Mouse (Mus musculus) lung, postnatal 0 days (tissue): ENCODE measurements at regions not wholly inside any gene's neighbourhood (a gene's known extent, or its start where the extent isn't known, plus 50 kb on each side); places are given as distances from the start of the nearest gene placed in this dataset.

Experiments used
- CTCF ChIP-seq: IDR thresholded peaks from 2 replicates; pipeline ENCODE4 v1.5.1; 2016; ENCODE audit warnings: antibody characterized with exemption, mild to moderate bottlenecking
- EP300 ChIP-seq: IDR thresholded peaks from 2 replicates; pipeline ENCODE4 v1.6.1; 2016; ENCODE audit warnings: antibody characterized with exemption, mild to moderate bottlenecking, control low read depth

GRCm38 (mm10) chr12:40972844-40973243 lies 51.0 kb upstream of the Immp2l start:
- TF ChIP-seq EP300 (no peak), CTCF (no peak)
